Mouse (Mus musculus) heart, adult 11 months (tissue): ENCODE measurements around the gene Zfp54.
"Not testable (repeated sequence)": the region's sequence is repeated elsewhere in the genome, so short reads cannot be mapped to it uniquely, and the experiment has no call there.

Experiments
- DNase-seq: peaks from one replicate; pipeline ENCODE4 v3.0.0; 2022

Zfp54 gene

DNA sequence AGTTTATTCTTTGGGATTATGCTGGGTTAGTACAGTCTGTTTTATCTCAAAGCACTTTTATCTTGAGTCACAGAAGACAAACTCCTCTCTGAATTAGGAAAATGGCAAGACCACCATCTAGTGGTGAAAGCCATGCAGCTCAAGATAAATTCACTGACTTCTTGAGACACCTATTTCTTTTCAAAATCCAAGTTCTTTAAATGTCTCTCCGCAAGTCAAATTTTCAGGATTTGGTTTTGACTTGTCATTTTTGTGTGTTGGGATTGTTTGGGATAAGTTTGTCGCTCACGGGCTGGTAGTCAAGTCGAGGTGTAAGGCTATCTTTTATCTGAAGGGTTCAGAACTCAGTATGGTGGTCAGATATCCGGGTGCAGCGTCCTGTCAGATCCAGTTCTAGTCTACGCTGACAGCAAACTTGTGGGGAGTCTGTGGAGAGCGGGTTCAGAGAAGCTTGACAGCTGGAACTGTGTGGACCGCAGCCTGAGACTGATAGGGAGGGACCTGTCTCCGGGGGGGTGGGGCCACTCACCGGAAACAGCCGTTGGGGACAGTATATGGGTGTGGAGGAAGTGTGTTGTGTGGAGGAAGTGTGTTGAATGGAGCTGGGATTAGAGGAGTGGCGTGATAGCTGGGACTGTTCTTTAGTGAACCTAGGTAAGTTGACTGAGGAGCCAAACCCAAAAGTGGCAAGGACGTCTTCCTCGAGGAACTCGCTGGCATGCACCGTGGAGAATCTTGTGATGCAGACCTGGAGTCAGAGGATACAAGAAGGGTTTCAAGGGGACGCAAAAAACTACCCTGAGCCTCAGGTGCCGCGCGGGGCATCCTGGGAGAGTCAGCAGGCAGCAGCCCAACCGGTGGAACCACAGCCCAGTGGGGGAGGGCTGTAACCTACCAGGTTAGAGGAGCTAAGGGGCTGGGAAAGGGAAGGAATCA is at the start of gene Zfp54:
Zfp54 (plus strand) TSS at position 564 of the 936 bp plus-strand sequence.
- DNase-seq, result peak; percentile 98

DNA sequence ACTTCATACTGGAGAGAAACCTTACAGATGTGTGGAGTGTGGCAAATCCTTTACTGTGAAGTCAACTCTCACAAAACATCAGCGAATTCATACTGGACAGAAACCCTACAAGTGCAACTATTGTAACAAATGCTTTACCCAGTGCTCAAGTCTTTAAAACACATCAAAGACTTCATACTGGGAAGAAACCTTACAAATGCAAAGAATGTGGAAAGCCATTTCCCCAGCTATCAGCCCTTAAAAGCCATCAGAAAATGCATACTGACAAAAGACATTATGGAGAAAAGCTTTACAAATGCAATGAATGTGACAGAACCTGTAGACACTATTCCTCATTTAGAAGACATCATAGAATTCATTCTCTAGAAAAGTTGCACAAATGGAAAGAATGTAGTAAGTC is 47.7 kb upstream of the Zfp54 start:
- no peak for DNase-seq

DNA sequence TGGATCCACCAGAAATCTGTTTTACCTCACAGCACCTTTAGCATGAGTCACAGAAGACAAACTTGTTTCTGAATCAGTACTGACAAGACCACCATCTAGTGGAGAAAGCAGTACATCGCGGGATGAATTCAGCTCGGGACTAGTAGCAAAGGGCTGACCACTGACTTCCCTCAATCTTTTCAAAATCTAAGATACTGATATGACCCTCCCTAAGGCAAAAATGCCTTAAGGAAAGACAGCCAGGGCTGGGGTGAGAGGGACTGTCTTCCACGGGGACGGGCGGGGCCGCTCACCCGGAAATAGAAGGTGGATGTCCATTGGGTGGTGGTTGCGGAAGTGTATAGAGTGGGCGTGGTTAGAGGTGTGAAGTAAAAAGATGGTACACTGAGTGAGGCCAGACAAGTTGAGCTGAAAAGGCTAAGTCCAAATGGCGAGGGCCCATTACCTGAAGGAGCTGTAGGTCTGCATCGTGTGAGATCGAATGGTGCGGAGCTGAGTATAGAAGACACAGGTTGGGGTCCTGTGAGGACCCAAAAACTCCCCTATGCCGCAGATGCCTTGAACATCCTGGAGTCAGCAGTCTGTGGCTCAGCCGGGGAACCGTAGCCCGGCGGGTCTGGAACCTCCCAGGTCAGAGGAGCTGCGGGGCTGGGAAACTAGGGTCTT is 39.5 kb upstream of the Zfp54 start, which contains the start of gene Zfp677:
Zfp677 (plus strand) TSS at position 358 of the 666 bp plus-strand sequence.
- peak; percentile 98 for DNase-seq

GRCm38 (mm10) chr17:21384057-21384411 is 39.0 kb upstream of the Zfp54 start:
- no peak for DNase-seq

DNA sequence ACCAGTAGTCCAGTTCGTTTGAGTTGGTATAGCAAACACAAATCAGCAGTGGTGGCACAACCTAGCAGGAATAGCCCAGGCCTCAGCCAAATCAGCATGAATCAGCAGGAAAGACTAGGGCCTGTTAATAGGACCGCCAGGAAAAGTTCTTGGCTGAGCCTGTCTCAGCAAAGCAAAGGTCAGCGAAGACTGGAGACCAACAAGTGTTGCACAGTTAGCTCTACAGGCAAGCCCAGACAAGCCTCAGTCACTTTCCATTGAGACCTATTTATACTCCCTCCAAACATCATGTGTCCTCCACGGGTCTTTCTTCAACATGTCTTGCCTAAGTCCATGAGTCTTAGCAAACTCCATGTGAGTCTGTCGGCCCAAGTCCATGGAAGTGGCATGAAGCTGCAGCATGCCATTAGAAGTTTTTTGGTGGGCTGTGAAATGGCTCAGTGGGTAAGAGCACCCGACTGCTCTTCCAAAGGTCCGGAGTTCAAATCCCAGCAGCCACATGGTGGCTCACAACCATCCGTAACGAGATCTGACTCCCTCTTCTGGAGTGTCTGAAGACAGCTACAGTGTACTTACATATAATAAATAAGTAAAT is 15.9 kb downstream of the Zfp54 start:
- not testable (repeated sequence) for DNase-seq

DNA sequence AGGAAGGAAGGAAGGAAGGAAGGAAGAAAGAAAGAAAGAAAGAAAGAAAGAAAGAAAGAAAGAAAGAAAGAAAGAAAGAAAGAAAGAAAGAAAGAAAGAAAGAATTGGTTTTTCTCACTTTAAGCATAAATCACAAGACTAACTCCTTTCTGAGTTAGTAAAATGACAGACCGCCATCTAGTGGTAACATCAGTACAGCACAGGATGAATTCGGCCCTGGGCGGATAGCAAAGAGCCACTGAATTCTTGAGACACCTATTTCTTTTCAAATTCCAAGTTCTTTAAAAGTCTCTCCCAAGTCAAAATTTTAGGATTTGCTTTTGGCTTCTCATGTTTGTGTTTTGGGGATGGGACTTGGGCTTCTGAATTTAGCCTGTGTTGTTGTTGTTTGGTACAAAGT is 26.6 kb downstream of the Zfp54 start:
- no peak for DNase-seq

- DNase-seq, result peak; percentile 99
Measured at GRCm38 (mm10) chr17:21450138-21450704, 27.2 kb downstream of the Zfp54 start, which contains the start of gene Zfp51. Gene Zfp51, plus strand, starts transcription at chr17:21450374.

GRCm38 (mm10) chr17:21463550-21463949 is 40.5 kb downstream of the Zfp54 start:
- no peak for DNase-seq

- DNase-seq, result no peak
Measured at GRCm38 (mm10) chr17:21472032-21472652, 49.1 kb downstream of the Zfp54 start.

GRCm38 (mm10) chr17:21472653-21473307 is 49.8 kb downstream of the Zfp54 start:
- no peak for DNase-seq

DNA sequence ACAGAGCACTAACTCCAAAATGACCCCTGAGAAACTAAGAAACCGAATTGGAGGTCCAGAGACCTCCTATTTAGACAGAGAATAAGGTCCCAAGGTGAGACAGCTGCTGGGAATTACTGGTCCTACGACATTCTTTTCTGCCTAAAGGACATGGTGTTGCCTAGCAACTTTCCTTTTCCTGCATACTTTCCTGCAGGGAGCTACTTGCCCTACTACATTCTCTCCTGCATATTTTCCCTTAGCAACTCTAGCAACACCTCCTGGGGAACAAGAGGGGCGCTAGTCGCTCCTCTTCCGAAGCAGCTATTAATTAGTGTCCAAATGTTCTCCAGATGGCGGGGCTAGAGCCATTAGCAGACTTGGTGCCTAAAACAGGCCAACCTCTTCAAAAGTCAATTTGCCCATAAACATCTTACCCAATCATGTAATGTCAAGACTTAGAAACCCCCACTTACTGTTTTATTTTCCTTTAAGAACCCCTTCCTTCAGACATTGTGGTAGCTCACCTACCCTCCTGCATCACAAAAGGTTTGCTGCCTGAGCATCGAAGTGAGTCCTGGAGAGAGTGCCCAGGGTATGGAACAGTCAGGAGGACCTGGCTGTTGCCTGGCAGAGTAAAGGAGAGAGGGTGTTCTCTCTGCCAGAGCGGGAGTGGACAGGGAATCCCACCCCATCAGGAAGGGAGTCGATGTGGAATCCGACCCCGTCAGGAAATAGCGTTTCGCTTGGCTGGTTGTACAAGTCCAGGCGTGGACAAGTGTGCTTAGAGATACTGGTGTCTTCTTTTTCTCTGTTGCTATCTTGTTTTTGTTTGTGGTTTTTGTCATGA is 50.5 kb downstream of the Zfp54 start:
- DNase-seq, result peak; percentile 85

DNA sequence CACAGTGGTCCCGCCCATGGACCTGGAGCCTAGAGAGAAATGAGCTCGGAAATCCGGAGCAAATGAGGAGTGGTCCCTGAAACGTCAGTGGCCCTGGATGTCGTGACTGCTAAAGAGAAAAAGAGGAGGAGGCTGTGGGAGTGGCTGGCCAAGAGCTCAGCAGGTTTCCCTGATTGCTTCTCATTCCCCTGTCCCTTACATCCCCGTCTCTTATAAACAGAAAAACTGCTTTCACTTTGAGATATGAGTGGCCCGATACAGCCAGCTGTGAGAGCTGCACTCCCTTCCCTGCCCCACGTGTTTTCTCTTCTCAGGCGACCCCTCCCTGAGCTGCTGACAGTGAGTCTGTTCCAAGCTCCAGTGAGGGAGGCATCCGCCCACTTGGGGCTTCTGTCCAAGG is 51.7 kb downstream of the Zfp54 start:
- peak; percentile 95 for DNase-seq

DNA sequence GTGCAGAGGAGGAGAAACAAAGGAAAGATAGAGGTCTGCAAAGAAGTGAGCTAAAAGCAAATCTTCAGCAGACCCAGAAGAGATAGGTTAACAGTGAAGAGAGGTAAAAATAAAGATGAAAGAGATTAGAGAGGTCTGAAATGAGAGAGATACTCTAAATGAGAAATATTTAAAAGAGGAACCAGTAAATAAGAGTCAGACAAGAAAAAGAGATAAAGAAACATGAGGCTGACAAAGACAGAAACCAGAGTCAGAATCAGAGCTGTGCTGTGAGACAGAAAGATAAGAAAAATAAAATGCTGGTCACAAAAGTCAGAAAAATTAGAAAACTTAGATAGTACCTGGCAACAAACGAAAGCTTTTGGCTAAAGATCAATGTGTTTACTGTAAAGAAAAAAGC is 52.3 kb downstream of the Zfp54 start:
- DNase-seq, result not testable (repeated sequence)

- DNase-seq, result not testable (repeated sequence)
Measured at GRCm38 (mm10) chr17:21476351-21476750, 53.3 kb downstream of the Zfp54 start.

DNA sequence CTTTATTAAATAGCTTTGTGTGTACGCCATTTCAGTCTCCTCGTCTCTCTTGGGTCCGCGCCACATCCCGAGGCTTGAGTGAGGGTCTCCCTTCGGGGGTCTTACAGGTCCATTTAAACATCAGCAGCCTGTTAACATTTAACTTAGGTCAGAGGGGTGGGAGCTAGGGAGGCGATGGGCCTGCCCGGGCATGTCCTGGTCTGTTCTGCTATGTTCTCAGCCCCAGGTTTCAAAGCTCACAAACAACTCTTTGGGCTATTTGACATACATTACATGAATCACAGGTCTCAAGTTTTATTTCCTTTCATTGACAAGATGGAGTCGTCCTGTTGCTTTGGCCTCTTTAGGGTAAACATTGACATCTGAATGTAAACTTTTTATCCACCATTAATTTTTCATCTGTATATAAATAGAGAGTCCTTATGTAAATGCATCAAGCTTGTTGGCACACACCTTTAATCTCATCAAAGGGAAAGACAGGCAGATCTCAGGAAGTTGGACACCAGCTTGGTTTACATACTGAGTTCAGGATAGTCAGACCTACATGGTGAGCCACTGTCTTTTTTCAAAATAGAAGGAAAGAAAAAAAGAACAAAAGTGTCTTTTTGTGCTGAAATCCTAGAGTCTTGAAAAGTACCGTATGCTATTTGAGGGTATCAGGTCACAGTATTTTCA is 55.2 kb downstream of the Zfp54 start:
- DNase-seq, result not testable (repeated sequence)
